Mouse (Mus musculus): Measurements from ENCODE around the gene Megf9. TPM values are rescaled to one million over a fixed set of nuclear protein-coding genes. Genes with fewer than 3 reads are reported as not detected.

Gene Megf9
- polyA plus RNA-seq, 1 experiment from 2014 or later = 35.5 TPM

GRCm38 (mm10) chr4:70516289-70516688 lies 18.5 kb downstream of the Megf9 start:
- no peaks in the 10 kb centered on the region for H3K9me3 ChIP-seq (replicated peaks)
- no peak for ATAC-seq (ENCODE audit: low FRiP score)
- H3K4me3 ChIP-seq = no peak overlapping the region
- 91% methylated on average over 6 of the region's 6 CpGs for WGBS
- H3K27me3 ChIP-seq = no peaks in the 10 kb centered on the region
- no peaks in the 10 kb centered on the region for H3K36me3 ChIP-seq
- H3K27ac ChIP-seq = no peak overlapping the region
- H3K4me2 ChIP-seq (replicated peaks) = no peak overlapping the region
- no peak overlapping the region for H3K9ac ChIP-seq
- no peaks in the 10 kb centered on the region for H3K4me1 ChIP-seq

GRCm38 (mm10) chr4:70515514-70515913 lies 19.3 kb downstream of the Megf9 start:
- Histone ChIP-seq H3K27me3 (no peaks in the 10 kb centered on the region), H3K4me1 (no peaks in the 10 kb centered on the region), H3K4me3 (no peak overlapping the region), H3K36me3 (no peaks in the 10 kb centered on the region), H3K27ac (no peak overlapping the region), H3K9ac (no peak overlapping the region), H3K9me3 (replicated peaks) (no peaks in the 10 kb centered on the region), H3K4me2 (replicated peaks) (no peak overlapping the region)
- no peak for ATAC-seq (ENCODE audit: low FRiP score)

GRCm38 (mm10) chr4:70509987-70510386 lies 24.8 kb downstream of the Megf9 start:
- Histone ChIP-seq H3K9me3 (replicated peaks) (no peaks in the 10 kb centered on the region), H3K4me3 (no peak overlapping the region), H3K36me3 (no peaks in the 10 kb centered on the region), H3K4me2 (replicated peaks) (no peak overlapping the region), H3K27me3 (no peaks in the 10 kb centered on the region), H3K4me1 (peaks cover 3% of the 10 kb centered on the region; the same call in 1 of the 2 replicates), H3K9ac (no peak overlapping the region), H3K27ac (no peak overlapping the region)
- 47% methylated on average over 2 of the region's 2 CpGs for WGBS
- ATAC-seq (ENCODE audit: low FRiP score) = no peak

DNA sequence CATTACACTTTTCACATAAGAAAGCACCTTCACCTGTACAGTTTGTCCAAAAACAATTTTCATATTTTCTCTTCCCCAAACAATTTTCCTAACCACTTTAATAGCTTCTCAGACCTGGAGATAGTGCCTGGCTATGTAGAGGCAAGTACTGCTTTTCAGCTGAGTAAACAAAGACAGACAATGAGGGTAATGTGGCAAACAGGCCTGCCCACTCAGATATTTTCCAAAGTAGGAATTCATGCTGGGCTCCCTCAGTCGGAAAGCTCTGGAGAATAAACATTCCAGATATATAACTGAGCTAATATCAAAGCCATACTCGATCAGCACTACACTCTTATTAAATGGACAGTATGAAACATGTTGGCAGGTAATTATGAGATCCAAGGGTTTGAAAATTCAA lies 25.2 kb downstream of the Megf9 start:
- Histone ChIP-seq H3K4me2 (replicated peaks) (no peak overlapping the region), H3K36me3 (no peaks in the 10 kb centered on the region), H3K27ac (no peak overlapping the region), H3K27me3 (no peaks in the 10 kb centered on the region), H3K4me3 (no peak overlapping the region), H3K9ac (no peak overlapping the region), H3K9me3 (replicated peaks) (no peaks in the 10 kb centered on the region), H3K4me1 (peaks cover 3% of the 10 kb centered on the region; the same call in 1 of the 2 replicates)
- ATAC-seq (ENCODE audit: low FRiP score) = no peak
- 6% methylated on average over 2 of the region's 2 CpGs for WGBS

GRCm38 (mm10) chr4:70508207-70508606 lies 26.6 kb downstream of the Megf9 start:
- no peak overlapping the region for H3K9ac ChIP-seq
- H3K36me3 ChIP-seq = no peaks in the 10 kb centered on the region
- H3K9me3 ChIP-seq (replicated peaks) = no peaks in the 10 kb centered on the region
- H3K27me3 ChIP-seq = no peaks in the 10 kb centered on the region
- peaks cover 3% of the 10 kb centered on the region; the same call in 1 of the 2 replicates for H3K4me1 ChIP-seq
- H3K4me2 ChIP-seq (replicated peaks) = no peak overlapping the region
- ATAC-seq (ENCODE audit: low FRiP score) = no peak
- H3K4me3 ChIP-seq = no peak overlapping the region
- H3K27ac ChIP-seq = no peak overlapping the region
- 97% methylated on average over 1 of the region's 1 CpGs for WGBS

DNA sequence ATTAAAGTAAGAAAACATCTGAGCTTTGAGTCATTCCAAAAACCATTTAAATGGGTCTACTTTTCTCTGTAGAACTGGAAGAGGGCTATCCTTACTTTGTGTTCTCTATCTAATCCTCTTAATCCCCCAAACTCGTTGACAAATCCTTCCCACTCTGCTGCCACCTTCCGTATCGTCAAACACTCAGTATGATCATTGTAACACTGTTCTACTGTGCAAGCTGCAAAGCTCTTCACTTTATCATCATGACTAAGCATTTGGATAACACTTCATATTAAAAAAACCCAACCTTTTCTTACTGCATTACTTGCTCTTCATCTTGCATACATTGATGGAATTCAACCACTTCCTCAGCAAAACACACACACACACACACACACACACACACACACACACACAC lies 28.8 kb downstream of the Megf9 start:
- H3K36me3 ChIP-seq = no peaks in the 10 kb centered on the region
- H3K9me3 ChIP-seq (replicated peaks) = no peaks in the 10 kb centered on the region
- no peak overlapping the region for H3K4me2 ChIP-seq (replicated peaks)
- no peak overlapping the region for H3K9ac ChIP-seq
- WGBS = 79% methylated on average over 3 of the region's 3 CpGs
- no peaks in the 10 kb centered on the region for H3K27me3 ChIP-seq
- no peak for ATAC-seq (ENCODE audit: low FRiP score)
- H3K4me3 ChIP-seq = no peak overlapping the region
- H3K4me1 ChIP-seq = peaks cover 3% of the 10 kb centered on the region; the same call in 1 of the 2 replicates
- no peak overlapping the region for H3K27ac ChIP-seq

DNA sequence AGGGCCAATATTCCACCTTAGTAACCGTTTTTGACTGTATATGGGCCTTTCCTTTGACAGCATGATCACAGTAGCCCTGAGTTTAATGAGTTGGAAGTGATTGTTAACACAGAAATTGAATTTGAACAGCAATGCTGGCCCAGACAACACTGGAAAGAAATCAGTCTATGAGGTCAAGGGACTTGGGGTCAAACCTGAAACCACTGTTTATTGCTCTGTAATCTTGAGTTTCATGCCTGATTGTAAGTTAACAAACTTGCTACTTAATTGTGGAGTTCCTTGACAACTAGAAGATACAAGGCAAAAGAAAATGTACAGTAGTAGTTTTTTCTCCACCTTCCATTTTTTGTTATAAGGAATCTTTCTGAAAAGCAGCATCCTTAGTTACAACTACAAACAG lies 31.0 kb downstream of the Megf9 start:
- ATAC-seq (ENCODE audit: low FRiP score) = no peak
- no peaks in the 10 kb centered on the region for H3K36me3 ChIP-seq
- H3K4me1 ChIP-seq = no peaks in the 10 kb centered on the region
- no peaks in the 10 kb centered on the region for H3K27me3 ChIP-seq
- WGBS = 68% methylated on average over 1 of the region's 1 CpGs
- H3K27ac ChIP-seq = no peak overlapping the region
- no peaks in the 10 kb centered on the region for H3K9me3 ChIP-seq (replicated peaks)
- no peak overlapping the region for H3K4me2 ChIP-seq (replicated peaks)
- no peak overlapping the region for H3K4me3 ChIP-seq
- no peak overlapping the region for H3K9ac ChIP-seq

GRCm38 (mm10) chr4:70499285-70499684 lies 35.5 kb downstream of the Megf9 start:
- ATAC-seq (ENCODE audit: low FRiP score) = no peak
- no peak overlapping the region for H3K4me3 ChIP-seq
- 84% methylated on average over 3 of the region's 3 CpGs for WGBS
- no peaks in the 10 kb centered on the region for H3K9me3 ChIP-seq (replicated peaks)
- no peak overlapping the region for H3K4me2 ChIP-seq (replicated peaks)
- H3K27ac ChIP-seq = no peak overlapping the region
- H3K36me3 ChIP-seq = no peaks in the 10 kb centered on the region
- H3K4me1 ChIP-seq = no peaks in the 10 kb centered on the region
- H3K9ac ChIP-seq = no peak overlapping the region
- H3K27me3 ChIP-seq = no peaks in the 10 kb centered on the region

DNA sequence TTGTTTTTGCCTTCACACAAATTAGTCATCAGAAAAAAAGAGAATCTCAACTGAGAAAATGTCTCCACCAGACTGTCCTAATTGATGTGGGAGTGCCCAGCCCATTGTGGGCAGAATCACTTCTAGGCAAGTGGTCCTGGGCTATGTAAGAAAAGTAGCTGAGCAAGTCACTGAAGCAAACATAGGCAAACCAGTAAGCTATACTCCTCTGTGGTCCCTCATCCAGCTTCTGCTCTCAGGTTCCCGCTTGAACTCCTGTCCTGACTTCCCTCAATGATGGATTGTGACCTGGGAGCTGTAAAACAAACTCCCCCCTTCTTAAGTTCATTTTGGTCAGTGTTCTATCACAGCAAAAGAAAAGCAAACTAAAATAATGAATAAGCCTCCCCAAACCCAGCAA lies 37.8 kb downstream of the Megf9 start:
- Histone ChIP-seq H3K36me3 (no peaks in the 10 kb centered on the region), H3K9me3 (replicated peaks) (no peaks in the 10 kb centered on the region), H3K4me1 (no peaks in the 10 kb centered on the region), H3K4me3 (no peak overlapping the region), H3K4me2 (replicated peaks) (no peak overlapping the region), H3K9ac (no peak overlapping the region), H3K27ac (no peak overlapping the region), H3K27me3 (no peaks in the 10 kb centered on the region)
- ATAC-seq (ENCODE audit: low FRiP score) = no peak
- WGBS = 78% methylated on average over 1 of the region's 1 CpGs

DNA sequence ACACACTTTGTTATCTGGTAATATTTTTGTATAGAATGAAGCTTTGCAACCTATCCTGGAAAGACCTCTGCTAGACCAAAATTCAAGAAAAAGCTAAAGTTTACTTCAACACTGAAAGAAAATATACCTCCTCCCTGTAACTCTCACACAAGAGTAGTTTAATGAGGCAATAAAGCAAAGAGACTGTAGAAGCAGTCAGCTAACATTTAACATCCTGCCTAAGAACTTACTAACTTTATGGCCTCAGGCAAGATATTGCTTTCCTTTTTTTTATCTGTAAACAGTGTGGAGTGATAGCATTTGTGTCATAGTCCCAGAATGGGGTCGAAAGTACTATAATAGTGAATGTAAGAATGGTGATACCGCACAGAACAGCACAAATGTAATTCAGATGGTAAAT lies 45.0 kb downstream of the Megf9 start:
- no peak for ATAC-seq (ENCODE audit: low FRiP score)
- no peaks in the 10 kb centered on the region for H3K4me1 ChIP-seq
- 89% methylated on average over 2 of the region's 2 CpGs for WGBS
- H3K27ac ChIP-seq = no peak overlapping the region
- no peak overlapping the region for H3K4me3 ChIP-seq
- H3K27me3 ChIP-seq = no peaks in the 10 kb centered on the region
- no peaks in the 10 kb centered on the region for H3K9me3 ChIP-seq (replicated peaks)
- H3K9ac ChIP-seq = no peak overlapping the region
- no peaks in the 10 kb centered on the region for H3K36me3 ChIP-seq
- no peak overlapping the region for H3K4me2 ChIP-seq (replicated peaks)

DNA sequence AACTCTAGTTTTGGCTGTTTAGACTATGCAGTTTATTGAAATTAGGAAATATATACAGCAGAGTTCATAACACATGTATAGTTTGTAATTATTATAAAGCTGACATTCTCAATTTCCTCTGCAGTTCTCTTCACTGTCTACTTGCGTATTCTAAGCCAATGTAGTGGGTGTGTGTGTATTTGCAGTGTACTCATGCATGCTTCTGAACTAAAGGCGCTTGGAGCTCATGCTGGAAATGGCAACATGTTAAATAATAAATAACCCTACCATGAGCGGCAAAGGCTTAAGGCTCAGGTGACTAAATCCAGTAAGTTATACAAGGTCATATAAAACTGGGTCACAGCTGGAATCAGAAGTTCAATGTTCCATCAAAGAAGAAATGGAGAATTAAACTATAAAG lies 46.4 kb downstream of the Megf9 start:
- H3K4me2 ChIP-seq (replicated peaks) = no peak overlapping the region
- H3K4me1 ChIP-seq = no peaks in the 10 kb centered on the region
- no peak overlapping the region for H3K27ac ChIP-seq
- no peaks in the 10 kb centered on the region for H3K9me3 ChIP-seq (replicated peaks)
- no peak overlapping the region for H3K9ac ChIP-seq
- no peak for ATAC-seq (ENCODE audit: low FRiP score)
- H3K4me3 ChIP-seq = no peak overlapping the region
- H3K27me3 ChIP-seq = no peaks in the 10 kb centered on the region
- H3K36me3 ChIP-seq = no peaks in the 10 kb centered on the region
- WGBS = 82% methylated on average over 3 of the region's 3 CpGs

- no peaks in the 10 kb centered on the region for H3K4me1 ChIP-seq
- 88% methylated on average over 2 of the region's 2 CpGs for WGBS
- no peak overlapping the region for H3K4me2 ChIP-seq (replicated peaks)
- no peaks in the 10 kb centered on the region for H3K27me3 ChIP-seq
- no peak overlapping the region for H3K4me3 ChIP-seq
- H3K27ac ChIP-seq = no peak overlapping the region
- no peak for ATAC-seq (ENCODE audit: low FRiP score)
- H3K9ac ChIP-seq = no peak overlapping the region
- H3K9me3 ChIP-seq (replicated peaks) = no peaks in the 10 kb centered on the region
- H3K36me3 ChIP-seq = no peaks in the 10 kb centered on the region
These were observed 50.7 kb downstream of the Megf9 start for GRCm38 (mm10) chr4:70484134-70484533.

GRCm38 (mm10) chr4:70481931-70482330 lies 52.9 kb downstream of the Megf9 start:
- Histone ChIP-seq H3K27me3 (no peaks in the 10 kb centered on the region), H3K9me3 (replicated peaks) (no peaks in the 10 kb centered on the region), H3K4me2 (replicated peaks) (no peak overlapping the region), H3K36me3 (no peaks in the 10 kb centered on the region), H3K4me3 (no peak overlapping the region), H3K4me1 (no peaks in the 10 kb centered on the region), H3K27ac (no peak overlapping the region), H3K9ac (no peak overlapping the region)
- WGBS = 76% methylated on average over 4 of the region's 4 CpGs
- no peak for ATAC-seq (ENCODE audit: low FRiP score)

DNA sequence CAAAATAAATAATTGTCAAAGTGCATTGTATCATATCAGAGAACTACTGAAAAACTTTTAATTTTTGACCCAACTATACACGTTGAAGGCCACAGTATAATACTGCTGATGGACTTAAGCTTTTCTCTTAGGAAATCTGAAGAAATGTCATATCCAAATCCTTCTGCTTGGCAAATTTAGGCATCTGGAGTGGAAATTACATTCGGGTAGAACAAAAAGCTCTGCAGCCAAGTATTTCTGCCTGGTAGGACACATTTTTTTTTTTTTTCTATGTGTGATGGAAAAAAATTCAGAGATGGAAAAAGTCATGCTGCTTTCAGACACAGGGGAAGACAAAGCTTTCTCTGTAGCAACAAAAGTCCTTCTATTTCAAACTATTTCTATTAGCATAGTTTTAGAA lies 63.4 kb downstream of the Megf9 start:
- H3K9me3 ChIP-seq (replicated peaks) = no peaks in the 10 kb centered on the region
- no peak for ATAC-seq (ENCODE audit: low FRiP score)
- H3K4me3 ChIP-seq = no peak overlapping the region
- no peak overlapping the region for H3K27ac ChIP-seq
- no peak overlapping the region for H3K9ac ChIP-seq
- WGBS = 83% methylated on average over 2 of the region's 2 CpGs
- peaks cover 6% of the 10 kb centered on the region; the same call in 1 of the 2 replicates for H3K36me3 ChIP-seq
- H3K27me3 ChIP-seq = no peaks in the 10 kb centered on the region
- H3K4me1 ChIP-seq = no peaks in the 10 kb centered on the region
- H3K4me2 ChIP-seq (replicated peaks) = no peak overlapping the region
